Mouse (Mus musculus) C2C12 (cell line): ENCODE measurements around the gene Krt28. TPM values are rescaled to one million over a fixed set of nuclear protein-coding genes. Genes with fewer than 3 reads are reported as not detected.

Experiments
- H3K27me3 ChIP-seq: one replicate; pipeline ENCODE4 v1.6.1; 2011; ENCODE audit not compliant: control insufficient read depth, insufficient read depth, insufficient read length
- H3K36me3 ChIP-seq: one replicate; pipeline ENCODE4 v1.6.1; 2011; ENCODE audit not compliant: control insufficient read depth, insufficient read depth
- H3K4me3 ChIP-seq: one replicate; pipeline ENCODE4 v1.5.1; 2011; ENCODE audit warnings: mild to moderate bottlenecking, control low read depth; ENCODE audit not compliant: poor library complexity, insufficient read depth, severe bottlenecking
- H3K79me2 ChIP-seq: one replicate; pipeline ENCODE4 v1.6.1; 2011; ENCODE audit not compliant: control insufficient read depth, insufficient read depth
- H3K79me3 ChIP-seq: one replicate; pipeline ENCODE4 v1.6.1; 2011; ENCODE audit warnings: low read depth, control low read depth
- H3ac ChIP-seq: one replicate; pipeline ENCODE3; 2011; ENCODE audit warnings: low read depth; ENCODE audit not compliant: control insufficient read depth, insufficient read length
- CEBPB ChIP-seq: IDR thresholded peaks from one replicate; pipeline ENCODE4 v1.6.1; 2011; ENCODE audit warnings: low read depth, mild to moderate bottlenecking, control low read depth, moderate library complexity
- CTCF ChIP-seq: IDR thresholded peaks from one replicate; pipeline ENCODE4 v1.5.1; 2011; ENCODE audit not compliant: control insufficient read depth, insufficient read depth, insufficient read length
- FOSL1 ChIP-seq: IDR thresholded peaks from one replicate; pipeline ENCODE4 v1.8.0; 2011; ENCODE audit warnings: mild to moderate bottlenecking, low read length; ENCODE audit not compliant: poor library complexity, insufficient read depth, severe bottlenecking
- MAX ChIP-seq: IDR thresholded peaks from one replicate; pipeline ENCODE4 v1.6.1; 2011; ENCODE audit warnings: mild to moderate bottlenecking, control low read depth
- MYOD1 ChIP-seq: IDR thresholded peaks from one replicate; pipeline ENCODE4 v1.6.1; 2011; ENCODE audit warnings: low read depth; ENCODE audit not compliant: control insufficient read depth, insufficient read length
- MYOG ChIP-seq: IDR thresholded peaks from one replicate; pipeline ENCODE4 v1.6.1; 2011; ENCODE audit not compliant: control insufficient read depth, insufficient read length; ENCODE audit errors: extremely low read depth
- USF1 ChIP-seq: IDR thresholded peaks from one replicate; pipeline ENCODE4 v1.6.1; 2011; ENCODE audit warnings: low read depth, mild to moderate bottlenecking, control low read depth, moderate library complexity
- polyA plus RNA-seq: library from polyadenylated mRNA; unstranded; fragments of >200 nt; fragmentation: generic; extraction: Trizol; gene quantifications from one replicate; pipeline ENCODE4 v1.2.1, GENCODE M21; 2012; ENCODE audit warnings: missing spikeins

Gene Krt28
- polyA plus RNA-seq, 1 experiment, result 0.02 TPM

- TF ChIP-seq MYOG, result no peak
- no peak for TF ChIP-seq USF1
- no peak for TF ChIP-seq MAX
- no peak for TF ChIP-seq FOSL1
- H3K79me2 ChIP-seq, result no peaks in the 10 kb centered on the region
- no peaks in the 10 kb centered on the region for H3K36me3 ChIP-seq
- H3ac ChIP-seq, result no peak overlapping the region
- H3K4me3 ChIP-seq, result no peak overlapping the region
- peaks cover 24% of the 10 kb centered on the region for H3K27me3 ChIP-seq
- H3K79me3 ChIP-seq, result no peaks in the 10 kb centered on the region
Measured at GRCm38 (mm10) chr11:99339299-99339847, 35.3 kb downstream of the Krt28 start.

- Histone ChIP-seq H3ac (no peak within 1 kb of the TSS), H3K79me2 (no peaks in the 10 kb centered on the region), H3K4me3 (no peak within 1 kb of the TSS), H3K36me3 (no peaks in the 10 kb centered on the region), H3K79me3 (no peaks in the 10 kb centered on the region), H3K27me3 (peaks cover 31% of the 10 kb centered on the region)
- TF ChIP-seq FOSL1 (no peak), CTCF (no peak), MAX (no peak), USF1 (no peak), MYOG (no peak), MYOD1 (no peak), CEBPB (no peak)
Measured at GRCm38 (mm10) chr11:99337866-99338265, 36.8 kb downstream of the Krt28 start, which contains the start of gene Krt26. TSS of gene Krt26 (minus strand) at chr11:99337966.

- Histone ChIP-seq H3K4me3 (no peak overlapping the region), H3K79me3 (no peaks in the 10 kb centered on the region), H3K36me3 (no peaks in the 10 kb centered on the region), H3K27me3 (peaks cover 53% of the 10 kb centered on the region), H3K79me2 (no peaks in the 10 kb centered on the region), H3ac (no peak overlapping the region)
- TF ChIP-seq MAX, result no peak
- no peak for TF ChIP-seq MYOD1
- no peak for TF ChIP-seq FOSL1
- no peak for TF ChIP-seq CTCF
- TF ChIP-seq CEBPB, result no peak
- TF ChIP-seq MYOG, result no peak
- no peak for TF ChIP-seq USF1
Measured at GRCm38 (mm10) chr11:99333426-99333825, 41.3 kb downstream of the Krt28 start.

- H3K79me2 ChIP-seq, result no peaks in the 10 kb centered on the region
Measured at GRCm38 (mm10) chr11:99329655-99330054, 45.0 kb downstream of the Krt28 start.

GRCm38 (mm10) chr11:99322851-99323250 lies 51.9 kb downstream of the Krt28 start, which contains the start of gene Krt25:
TSS of gene Krt25 (minus strand) at chr11:99322951.
- Histone ChIP-seq H3K4me3 (no peak within 1 kb of the TSS), H3K36me3 (no peaks in the 10 kb centered on the region), H3ac (no peak within 1 kb of the TSS), H3K27me3 (peaks cover 36% of the 10 kb centered on the region), H3K79me2 (no peaks in the 10 kb centered on the region), H3K79me3 (no peaks in the 10 kb centered on the region)
- TF ChIP-seq MYOD1, result no peak
- no peak for TF ChIP-seq CTCF
- no peak for TF ChIP-seq CEBPB
- TF ChIP-seq MYOG, result no peak
- no peak for TF ChIP-seq USF1
- no peak for TF ChIP-seq FOSL1
- no peak for TF ChIP-seq MAX

More at GRCm38 (mm10) chr11:99329655-99330054, 45.0 kb downstream of the Krt28 start:
- no peak overlapping the region for H3K4me3 ChIP-seq
- H3K27me3 ChIP-seq, result peaks cover 42% of the 10 kb centered on the region
- H3K79me3 ChIP-seq, result no peaks in the 10 kb centered on the region
- no peaks in the 10 kb centered on the region for H3K36me3 ChIP-seq
- TF ChIP-seq MAX, result no peak
- no peak for TF ChIP-seq MYOD1
- no peak for TF ChIP-seq MYOG
- TF ChIP-seq CEBPB, result no peak
- no peak for TF ChIP-seq FOSL1
- no peak for TF ChIP-seq CTCF
- TF ChIP-seq USF1, result no peak
- H3ac ChIP-seq, result no peak overlapping the region

GRCm38 (mm10) chr11:99321094-99321493 lies 53.6 kb downstream of the Krt28 start:
- no peak overlapping the region for H3ac ChIP-seq
- peaks cover 46% of the 10 kb centered on the region for H3K27me3 ChIP-seq
- H3K79me2 ChIP-seq, result no peaks in the 10 kb centered on the region
- no peaks in the 10 kb centered on the region for H3K36me3 ChIP-seq
- H3K4me3 ChIP-seq, result no peak overlapping the region
- no peaks in the 10 kb centered on the region for H3K79me3 ChIP-seq
- no peak for TF ChIP-seq MAX
